Mouse (Mus musculus) embryonic fibroblast, embryonic 13.5 days (primary cell): ENCODE measurements around the gene Trim38.

Experiments
- CTCF ChIP-seq: IDR thresholded peaks from 2 replicates; pipeline ENCODE4 v1.5.1; 2011; ENCODE audit warnings: mild to moderate bottlenecking, control low read depth, low read length, moderate library complexity, borderline replicate concordance; ENCODE audit not compliant: insufficient read depth
- POLR2A ChIP-seq: IDR thresholded peaks from 2 replicates; pipeline ENCODE4 v1.6.1; 2011; ENCODE audit warnings: low read depth, mild to moderate bottlenecking, control low read depth, low read length, moderate library complexity

DNA sequence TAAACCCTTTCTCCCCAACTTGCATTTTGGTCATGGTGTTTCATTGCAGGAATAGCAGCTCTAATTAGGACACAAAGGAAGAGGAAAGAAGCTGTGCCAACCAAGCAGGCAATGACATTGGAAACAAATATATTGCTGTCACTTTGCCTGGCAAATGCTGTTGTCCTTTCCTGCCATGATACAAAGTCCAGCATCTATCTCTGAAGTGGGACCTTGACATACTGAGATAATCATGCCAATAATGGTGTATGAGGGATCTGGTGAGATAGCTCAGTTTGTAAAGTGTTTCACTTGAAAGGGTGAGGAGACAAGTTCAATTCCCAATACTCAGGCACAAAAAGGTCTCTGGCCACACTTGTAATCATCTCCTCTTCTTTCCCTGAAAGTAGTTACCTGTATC, 2.9 kb upstream of the Trim38 start:
- TF ChIP-seq CTCF = no peak
- no peak for TF ChIP-seq POLR2A
